Mouse (Mus musculus): ENCODE data around the gene Cdc42bpb. TPM values are rescaled to one million over a fixed set of nuclear protein-coding genes. Genes with fewer than 3 reads are reported as not detected.

The Cdc42bpb gene
- polyA plus RNA-seq (2016; fragmentation: Nextera tagmentation; extraction: Ambion mirVana): 35.0 and 41.8 TPM in 2 replicates

GRCm38 (mm10) chr12:111377376-111377973 is at the start of gene Cdc42bpb:
Gene Cdc42bpb, minus strand, starts transcription at chr12:111377718.
- no peaks in the 10 kb centered on the region for H3K27me3 ChIP-seq
- peak within 1 kb of the TSS; percentile 93 for H3K9ac ChIP-seq
- H3K27ac ChIP-seq: peak within 1 kb of the TSS; percentile 90
- peak within 1 kb of the TSS; percentile 98 for H3K4me3 ChIP-seq
- H3K4me1 ChIP-seq: peaks cover 21% of the 10 kb centered on the region
- peak within 1 kb of the TSS; percentile 94 for H3K4me2 ChIP-seq (replicated peaks)
- WGBS: under 1% methylated on average over 93 of the region's 94 CpGs
- H3K36me3 ChIP-seq: no peaks in the 10 kb centered on the region
- ATAC-seq (ENCODE audit: insufficient number of reproducible peaks, insufficient read depth, low FRiP score, low TSS enrichment): peak; percentile 91
- no peaks in the 10 kb centered on the region for H3K9me3 ChIP-seq

DNA sequence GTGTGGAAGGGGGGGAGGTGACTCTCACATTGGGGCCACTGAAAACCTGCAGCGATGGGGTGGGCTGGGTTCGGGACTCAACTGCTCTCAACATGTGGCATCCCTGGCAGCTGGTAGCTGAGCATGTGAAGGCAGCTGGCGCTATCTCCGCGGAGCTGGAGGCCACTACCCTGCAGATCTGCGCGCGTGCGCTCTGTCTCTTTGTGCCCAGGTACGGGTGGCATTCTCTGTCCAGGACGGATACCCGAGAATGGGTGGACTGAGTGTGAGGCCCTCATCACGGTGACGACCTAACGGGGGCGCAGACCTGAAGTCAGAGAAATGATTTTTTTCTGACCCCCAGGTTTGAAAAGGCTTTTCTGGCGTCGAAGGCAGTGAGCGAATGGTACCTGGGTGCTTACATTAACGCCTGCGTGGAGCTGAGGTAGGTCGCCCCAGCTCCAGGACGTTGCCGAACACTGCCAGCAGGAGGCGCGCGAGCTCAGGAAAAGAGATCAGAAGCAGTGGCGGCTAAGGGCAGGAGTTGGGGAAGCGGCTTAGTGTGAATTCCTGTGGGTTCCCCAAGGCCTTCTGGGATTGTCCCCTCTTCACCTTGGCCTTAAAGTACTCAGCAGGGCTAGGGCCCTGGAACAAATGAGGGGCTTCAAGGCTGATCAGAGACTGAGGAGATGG is 48.4 kb upstream of the Cdc42bpb start:
- 19% methylated on average over 29 of the region's 29 CpGs for WGBS

DNA sequence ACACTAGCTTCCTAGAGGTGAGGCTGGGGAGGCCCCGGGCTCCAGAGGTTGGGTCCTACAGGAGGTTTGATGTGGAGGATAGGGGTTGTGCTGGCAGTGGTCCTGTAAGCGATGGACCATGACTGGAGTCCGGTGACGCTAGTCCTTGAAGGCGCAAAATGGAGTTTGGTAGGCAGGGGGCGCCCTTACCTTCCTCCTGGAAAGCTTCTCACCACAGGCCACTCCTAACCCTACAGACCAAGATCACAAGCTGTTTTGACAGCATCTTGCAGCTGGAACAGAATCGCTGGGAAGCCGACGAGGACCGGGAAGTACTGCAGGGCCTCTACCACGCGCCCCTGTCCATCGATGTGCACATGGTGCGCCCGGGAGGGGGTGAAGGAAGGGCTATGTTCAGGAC is 47.7 kb upstream of the Cdc42bpb start:
- WGBS: 1% methylated on average over 15 of the region's 15 CpGs
- Histone ChIP-seq H3K27me3 (peaks cover 81% of the 10 kb centered on the region), H3K4me1 (peaks cover 35% of the 10 kb centered on the region), H3K9me3 (no peaks in the 10 kb centered on the region), H3K27ac (no peak overlapping the region), H3K4me3 (no peak overlapping the region), H3K4me2 (replicated peaks) (no peak overlapping the region), H3K36me3 (no peaks in the 10 kb centered on the region), H3K9ac (no peak overlapping the region)
- ATAC-seq (ENCODE audit: insufficient number of reproducible peaks, insufficient read depth, low FRiP score, low TSS enrichment): no peak

More for the DNA sequence above, 48.4 kb upstream of the Cdc42bpb start:
- H3K4me2 ChIP-seq (replicated peaks): 0 out of 2 replicates have a peak overlapping the region, but pooled peaks have one; percentile 16
- no peak overlapping the region for H3K9ac ChIP-seq
- no peak for ATAC-seq (ENCODE audit: insufficient number of reproducible peaks, insufficient read depth, low FRiP score, low TSS enrichment)
- H3K4me1 ChIP-seq: peaks cover 42% of the 10 kb centered on the region
- peaks cover 81% of the 10 kb centered on the region for H3K27me3 ChIP-seq
- H3K9me3 ChIP-seq: no peaks in the 10 kb centered on the region
- H3K4me3 ChIP-seq: no peak overlapping the region
- no peak overlapping the region for H3K27ac ChIP-seq
- no peaks in the 10 kb centered on the region for H3K36me3 ChIP-seq

GRCm38 (mm10) chr12:111424547-111424946 is 47.0 kb upstream of the Cdc42bpb start:
- Histone ChIP-seq H3K36me3 (no peaks in the 10 kb centered on the region), H3K4me1 (peaks cover 28% of the 10 kb centered on the region), H3K4me2 (replicated peaks) (no peak overlapping the region), H3K27ac (no peak overlapping the region), H3K27me3 (peaks cover 83% of the 10 kb centered on the region), H3K9ac (no peak overlapping the region), H3K4me3 (no peak overlapping the region), H3K9me3 (no peaks in the 10 kb centered on the region)
- ATAC-seq (ENCODE audit: insufficient number of reproducible peaks, insufficient read depth, low FRiP score, low TSS enrichment): no peak
- WGBS: 14% methylated on average over 9 of the region's 9 CpGs

DNA sequence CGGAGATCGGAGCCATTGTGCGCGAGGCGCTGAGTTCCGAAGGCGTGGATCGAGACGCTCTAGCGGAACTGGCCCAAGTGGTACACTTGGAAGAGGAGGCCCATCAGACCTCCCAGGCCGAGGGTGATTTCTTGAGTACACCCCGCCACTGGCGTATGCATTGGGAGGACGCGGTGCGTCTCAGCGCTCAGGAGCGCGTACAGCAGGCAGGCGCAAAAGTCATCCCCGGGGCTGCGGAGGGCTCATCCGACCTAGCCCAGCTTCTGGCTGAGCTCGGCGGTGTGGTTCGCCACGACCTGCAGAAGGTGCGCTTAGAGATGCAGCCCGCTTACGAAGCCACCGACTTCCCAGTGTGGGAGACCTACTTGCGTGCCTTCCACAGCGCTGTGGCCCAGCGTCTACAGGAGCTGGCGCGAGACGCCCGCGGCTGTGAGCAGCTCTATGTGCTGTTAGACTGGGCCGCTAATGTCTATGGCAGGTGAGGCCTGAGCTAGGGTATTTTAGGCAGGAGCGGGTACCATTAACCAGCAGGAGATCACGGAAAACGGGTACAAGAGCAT is 46.1 kb upstream of the Cdc42bpb start:
- WGBS: 3% methylated on average over 43 of the region's 43 CpGs
- Histone ChIP-seq H3K9me3 (no peaks in the 10 kb centered on the region), H3K4me2 (replicated peaks) (peak overlapping the region; percentile 54), H3K9ac (peak overlapping the region; percentile 33), H3K27ac (no peak overlapping the region), H3K27me3 (peaks cover 84% of the 10 kb centered on the region), H3K4me1 (peaks cover 23% of the 10 kb centered on the region), H3K4me3 (peak overlapping the region; percentile 35), H3K36me3 (no peaks in the 10 kb centered on the region)
- ATAC-seq (ENCODE audit: insufficient number of reproducible peaks, insufficient read depth, low FRiP score, low TSS enrichment): no peak

GRCm38 (mm10) chr12:111422852-111423251 is 45.3 kb upstream of the Cdc42bpb start:
- no peaks in the 10 kb centered on the region for H3K9me3 ChIP-seq
- peaks cover 76% of the 10 kb centered on the region for H3K27me3 ChIP-seq
- H3K36me3 ChIP-seq: no peaks in the 10 kb centered on the region
- no peak for ATAC-seq (ENCODE audit: insufficient number of reproducible peaks, insufficient read depth, low FRiP score, low TSS enrichment)
- H3K9ac ChIP-seq: no peak overlapping the region
- WGBS: 31% methylated on average over 5 of the region's 5 CpGs
- H3K4me2 ChIP-seq (replicated peaks): no peak overlapping the region
- H3K27ac ChIP-seq: no peak overlapping the region
- peaks cover 19% of the 10 kb centered on the region for H3K4me1 ChIP-seq
- no peak overlapping the region for H3K4me3 ChIP-seq

- no peak for ATAC-seq (ENCODE audit: insufficient number of reproducible peaks, insufficient read depth, low FRiP score, low TSS enrichment)
- Histone ChIP-seq H3K27ac (no peak overlapping the region), H3K4me3 (no peak overlapping the region), H3K9ac (no peak overlapping the region; the same call in 1 of the 2 replicates), H3K4me1 (peaks cover 31% of the 10 kb centered on the region), H3K27me3 (peaks cover 70% of the 10 kb centered on the region), H3K9me3 (no peaks in the 10 kb centered on the region), H3K36me3 (no peaks in the 10 kb centered on the region), H3K4me2 (replicated peaks) (no peak overlapping the region)
- 48% methylated on average over 7 of the region's 7 CpGs for WGBS
Observed at GRCm38 (mm10) chr12:111420946-111421709, 43.6 kb upstream of the Cdc42bpb start.

DNA sequence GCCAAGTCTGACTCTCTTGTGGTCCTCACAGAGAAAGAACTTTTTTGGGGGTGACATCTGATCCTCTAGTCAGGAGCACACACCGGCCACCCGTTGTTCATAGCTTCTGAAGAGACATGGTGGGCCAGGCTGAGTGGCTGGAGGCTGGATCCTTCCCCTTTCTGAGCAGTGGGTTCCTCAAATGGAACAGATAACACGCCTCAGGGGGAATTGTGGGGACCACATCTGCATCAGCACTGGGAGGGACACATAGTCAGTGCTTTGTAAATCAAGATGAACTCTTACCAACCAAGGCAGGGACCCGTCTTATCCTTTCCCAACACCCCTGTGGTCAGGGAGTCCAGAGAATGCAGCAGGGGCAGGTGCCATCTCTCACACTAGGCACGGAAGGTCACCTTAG is 42.4 kb upstream of the Cdc42bpb start:
- ATAC-seq (ENCODE audit: insufficient number of reproducible peaks, insufficient read depth, low FRiP score, low TSS enrichment): no peak
- WGBS: 81% methylated on average over 5 of the region's 5 CpGs
- Histone ChIP-seq H3K4me3 (no peak overlapping the region), H3K27me3 (peaks cover 59% of the 10 kb centered on the region), H3K4me2 (replicated peaks) (no peak overlapping the region), H3K9ac (no peak overlapping the region), H3K27ac (no peak overlapping the region), H3K36me3 (no peaks in the 10 kb centered on the region), H3K9me3 (no peaks in the 10 kb centered on the region), H3K4me1 (peaks cover 25% of the 10 kb centered on the region)

DNA sequence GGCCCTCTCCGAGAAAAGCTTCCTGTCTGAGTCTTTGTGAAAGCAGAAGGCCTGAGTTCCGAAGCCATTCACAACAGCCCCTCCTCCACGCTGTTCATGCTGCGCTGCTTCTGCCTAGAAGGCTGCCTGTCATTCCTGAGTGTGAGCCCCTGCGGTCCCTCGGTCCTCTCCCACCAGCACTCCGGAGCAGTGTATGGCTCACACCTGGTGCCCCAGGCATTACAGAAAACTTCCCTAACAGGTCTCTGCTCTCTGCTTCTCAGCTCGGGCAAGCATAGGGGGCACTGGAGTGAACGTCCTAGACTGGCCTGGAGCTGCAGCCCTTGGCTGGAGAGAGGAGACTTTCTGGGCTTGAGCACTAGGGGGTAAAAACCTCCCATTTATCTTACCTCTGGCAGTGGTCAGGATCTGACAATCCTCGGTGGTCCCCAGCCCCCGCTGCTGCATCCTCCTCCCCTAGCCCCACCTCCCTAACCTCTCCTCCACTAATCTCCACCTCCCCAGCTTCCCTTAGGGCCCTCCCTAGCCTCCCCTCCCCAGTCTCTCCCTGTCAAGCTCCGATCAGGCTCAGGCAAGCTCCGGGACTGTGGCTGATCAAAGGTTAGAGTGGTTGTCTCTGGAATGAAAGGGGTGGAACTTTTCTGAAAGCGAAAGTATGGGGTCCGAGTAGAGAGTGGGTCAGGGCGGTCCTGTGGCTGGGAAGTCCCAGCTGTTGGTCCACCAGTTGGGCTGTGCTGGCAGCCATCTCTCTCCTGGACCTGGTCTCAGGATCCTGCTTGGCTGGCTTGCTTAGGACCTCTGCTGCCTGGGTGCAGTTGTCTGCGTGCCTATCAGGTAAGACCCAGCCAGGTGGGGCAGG is 39.6 kb upstream of the Cdc42bpb start, which contains the start of gene Exoc3l4:
Exoc3l4 (plus strand) TSS at position 97 of the 859 bp plus-strand sequence.
- H3K27ac ChIP-seq: peak within 1 kb of the TSS; percentile 43; the same call in 1 of the 2 replicates
- H3K36me3 ChIP-seq: no peaks in the 10 kb centered on the region
- H3K4me2 ChIP-seq (replicated peaks): peak within 1 kb of the TSS; percentile 58
- H3K4me3 ChIP-seq: peak within 1 kb of the TSS; percentile 27
- peak; percentile 18 for ATAC-seq (ENCODE audit: insufficient number of reproducible peaks, insufficient read depth, low FRiP score, low TSS enrichment)
- 5% methylated on average over 17 of the region's 17 CpGs for WGBS
- no peaks in the 10 kb centered on the region for H3K9me3 ChIP-seq
- H3K4me1 ChIP-seq: peaks cover 31% of the 10 kb centered on the region
- H3K27me3 ChIP-seq: peaks cover 32% of the 10 kb centered on the region
- peak within 1 kb of the TSS; percentile 42; the same call in 1 of the 2 replicates for H3K9ac ChIP-seq

- H3K9me3 ChIP-seq: no peaks in the 10 kb centered on the region
- peak; percentile 54 for ATAC-seq (ENCODE audit: insufficient number of reproducible peaks, insufficient read depth, low FRiP score, low TSS enrichment)
- peak overlapping the region; percentile 53 for H3K4me2 ChIP-seq (replicated peaks)
- under 1% methylated on average over 21 of the region's 21 CpGs for WGBS
- peaks cover 31% of the 10 kb centered on the region for H3K4me1 ChIP-seq
- H3K4me3 ChIP-seq: peak overlapping the region; percentile 36
- H3K27ac ChIP-seq: no peak overlapping the region
- H3K27me3 ChIP-seq: peaks cover 11% of the 10 kb centered on the region
- H3K36me3 ChIP-seq: no peaks in the 10 kb centered on the region
- peak overlapping the region; percentile 36 for H3K9ac ChIP-seq
Observed at GRCm38 (mm10) chr12:111413300-111413699, 35.8 kb upstream of the Cdc42bpb start.

All from embryonic facial prominence, embryonic 12.5 days (tissue).